Mouse (Mus musculus) erythroblast, adult 5-6 weeks (primary cell): Measurements from ENCODE around the gene Neu1. TPM values are rescaled to one million over a fixed set of nuclear protein-coding genes. Genes with fewer than 3 reads are reported as not detected.
"Not testable (repeated sequence)": the region's sequence is repeated elsewhere in the genome, so short reads cannot be mapped to it uniquely, and the experiment has no call there.

Source experiments
- ATAC-seq: replicated peaks from 2 replicates; pipeline ENCODE4 v1.8.0; 2016; ENCODE audit warnings: moderate number of reproducible peaks, mild to moderate bottlenecking, moderate TSS enrichment, inconsistent platforms; ENCODE audit not compliant: poor library complexity, low FRiP score, severe bottlenecking
- total RNA-seq, 2 experiments: library from RNA; stranded (forward) in 1 of 2; stranded (reverse) in 1 of 2; fragments of 150-400 nt in 1 of 2; fragments of 200-764, 138-1000 nt in 1 of 2; gene quantifications; 2 replicates each; pipeline versions ENCODE4 v1.2.3 to v1.2.4; 2015 to 2017; ENCODE audit warnings: low replicate concordance in 2 of 2

Neu1 gene
- total RNA-seq, 2 experiments from 2014 or later = 8.7 to 12.9 TPM

DNA sequence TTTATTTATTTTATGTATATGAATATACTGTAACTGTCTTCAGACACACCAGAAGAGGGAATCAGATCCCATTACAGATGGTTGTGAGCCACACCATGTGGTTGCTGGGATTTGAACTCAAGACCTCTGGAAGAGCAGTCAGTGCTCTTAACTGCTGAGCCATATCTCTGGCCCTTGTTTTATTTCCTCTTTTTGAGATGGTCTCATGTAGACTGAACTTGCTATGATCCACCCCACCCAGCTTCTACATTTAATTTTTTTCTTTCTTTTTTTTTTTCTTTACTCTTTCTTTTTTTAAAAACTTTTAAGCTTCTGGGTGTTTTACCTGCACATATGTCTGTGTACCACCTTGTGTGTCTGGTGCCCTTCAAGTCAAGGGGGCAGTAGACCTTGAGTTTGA lies 30.2 kb upstream of the Neu1 start:
- ATAC-seq = not testable (repeated sequence)

DNA sequence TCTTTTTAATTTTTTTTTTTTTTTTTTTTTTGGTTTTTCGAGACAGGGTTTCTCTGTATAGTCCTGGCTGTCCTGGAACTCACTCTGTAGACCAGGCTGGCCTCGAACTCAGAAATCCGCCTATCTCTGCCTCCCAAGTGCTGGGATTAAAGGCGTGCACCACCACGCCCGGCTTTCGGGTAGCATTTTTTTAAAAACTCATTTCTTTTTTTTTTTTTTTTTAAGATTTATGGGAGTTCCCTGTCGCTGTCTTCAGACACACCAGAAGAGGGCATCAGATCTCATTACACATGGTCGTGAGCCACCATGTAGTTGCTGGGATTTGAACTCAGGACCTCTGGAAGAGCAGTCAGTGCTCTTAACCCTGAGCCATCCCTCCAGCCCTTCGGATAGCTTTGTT lies 29.1 kb upstream of the Neu1 start:
- not testable (repeated sequence) for ATAC-seq

DNA sequence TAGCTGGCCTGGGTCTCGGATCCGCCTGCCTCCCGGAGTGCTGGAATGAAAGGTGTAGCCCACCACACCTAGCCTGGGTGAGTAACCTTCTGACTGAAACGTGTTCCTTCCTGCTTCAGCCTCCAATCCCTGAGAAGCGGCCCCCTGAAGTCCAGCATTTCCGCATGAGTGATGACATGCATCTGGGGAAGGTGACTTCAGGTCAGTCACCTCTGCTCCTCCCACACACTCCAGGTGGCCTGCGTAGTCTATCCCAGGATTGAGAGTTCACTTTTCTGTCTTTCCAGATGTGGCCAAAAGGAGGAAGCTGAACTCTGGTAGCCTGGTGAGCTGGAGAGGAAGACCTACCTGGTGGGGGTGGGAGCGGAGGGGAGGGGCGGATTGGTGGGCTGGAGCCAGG lies 28.2 kb upstream of the Neu1 start:
- no peak for ATAC-seq

DNA sequence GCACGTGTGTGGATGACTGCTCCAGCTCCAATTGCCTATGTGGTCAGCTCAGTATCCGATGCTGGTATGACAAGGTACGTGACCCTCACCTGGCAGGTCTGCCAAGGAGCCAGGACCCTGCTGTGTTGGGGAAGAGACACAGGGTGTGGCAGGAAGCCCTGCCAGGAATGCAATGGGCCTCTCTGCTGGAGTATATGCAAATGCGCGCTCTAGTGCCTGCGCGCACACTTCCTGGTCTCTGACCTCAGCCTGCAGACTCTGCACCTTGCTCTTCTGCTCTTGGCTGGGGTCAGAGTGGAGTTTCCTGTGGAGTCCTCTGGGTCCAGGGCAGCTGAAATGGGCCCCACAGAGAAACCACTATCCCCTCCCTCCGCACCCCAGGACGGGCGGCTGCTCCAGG lies 20.1 kb upstream of the Neu1 start:
- no peak for ATAC-seq

DNA sequence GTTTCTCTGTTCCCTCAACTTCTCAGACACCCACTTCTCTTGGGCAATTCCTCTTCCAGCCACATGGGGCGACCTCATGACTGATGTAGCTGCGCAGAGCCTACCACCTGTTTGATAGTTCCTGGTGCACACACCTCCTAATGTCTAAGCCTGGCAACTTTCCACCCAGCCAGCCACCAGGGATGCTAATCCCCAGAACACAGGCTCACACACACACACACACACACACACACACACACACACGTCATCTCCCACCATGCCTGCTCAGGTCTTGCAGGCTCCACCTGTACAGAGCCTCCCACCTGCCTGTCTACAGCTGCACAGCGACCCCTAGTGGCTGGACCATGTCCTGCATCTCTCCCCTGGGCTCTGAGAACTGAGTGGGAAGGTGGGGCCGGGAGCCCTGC lies 19.1 kb upstream of the Neu1 start:
- peak; percentile 83 for ATAC-seq

DNA sequence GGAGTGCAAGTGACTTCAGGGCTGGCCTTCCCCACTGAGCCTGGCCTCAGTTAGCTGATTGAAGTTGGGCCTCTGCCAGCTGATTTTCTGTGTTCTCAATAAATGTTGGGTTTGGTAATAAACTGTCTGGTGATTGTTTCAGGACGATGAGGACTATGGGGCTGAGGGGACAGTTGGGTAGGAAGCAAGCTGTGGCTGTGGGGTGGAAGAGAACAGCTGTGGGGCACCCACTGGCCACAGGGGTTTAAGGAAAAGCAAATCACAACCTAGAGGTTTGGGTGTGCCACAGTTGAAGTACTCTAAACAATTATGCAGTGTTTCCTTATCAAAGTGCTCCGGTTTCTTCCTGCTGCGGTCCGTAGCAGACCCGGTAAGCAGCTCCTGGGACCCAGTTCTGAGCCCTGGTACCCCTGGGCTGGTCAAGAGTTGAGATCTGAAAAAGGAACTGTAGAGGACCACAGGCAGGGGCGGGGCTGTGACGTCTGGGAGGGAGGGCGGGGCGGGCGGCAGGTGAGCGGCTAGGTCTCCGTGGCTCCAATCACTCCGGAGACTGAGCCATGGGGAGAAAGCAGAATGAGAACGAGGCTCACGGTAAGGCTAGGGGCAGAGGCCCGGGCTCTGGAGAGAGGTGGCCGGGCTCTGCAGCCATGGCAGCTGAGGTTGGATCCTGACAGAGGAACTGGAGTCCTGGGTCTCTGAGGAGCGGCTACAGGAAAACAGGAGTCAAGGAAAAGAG lies 17.0 kb upstream of the Neu1 start, which contains the start of gene Slc44a4:
Slc44a4 (plus strand) TSS at position 537 of the 736 bp plus-strand sequence.
- ATAC-seq = no peak

- no peak for ATAC-seq
Measured at GRCm38 (mm10) chr17:34915410-34915831, 15.6 kb upstream of the Neu1 start.

DNA sequence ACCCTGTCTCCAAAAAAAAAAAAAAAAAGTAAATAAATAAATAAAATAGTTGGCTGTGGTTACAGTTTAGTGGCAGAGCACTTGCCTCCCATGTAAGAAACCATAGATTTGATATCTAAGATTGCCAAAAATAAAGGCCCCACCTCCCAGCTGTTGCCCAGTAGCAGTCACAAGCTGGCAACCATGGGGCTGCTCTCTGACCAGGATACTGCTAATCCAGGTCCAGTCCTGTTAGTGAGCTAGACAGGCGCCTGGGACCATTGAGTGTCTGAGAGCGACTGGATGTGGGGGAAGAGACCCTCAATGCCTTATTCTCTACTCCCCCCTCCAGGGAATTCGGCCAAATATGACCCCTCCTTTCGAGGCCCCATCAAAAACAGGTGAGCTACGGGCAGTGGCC lies 14.7 kb upstream of the Neu1 start:
- no peak for ATAC-seq

- ATAC-seq = no peak
Measured at GRCm38 (mm10) chr17:34917188-34917587, 13.9 kb upstream of the Neu1 start.

GRCm38 (mm10) chr17:34922939-34923338 lies 8.1 kb upstream of the Neu1 start:
- no peak for ATAC-seq

GRCm38 (mm10) chr17:34924258-34924657 lies 6.8 kb upstream of the Neu1 start:
- no peak for ATAC-seq

DNA sequence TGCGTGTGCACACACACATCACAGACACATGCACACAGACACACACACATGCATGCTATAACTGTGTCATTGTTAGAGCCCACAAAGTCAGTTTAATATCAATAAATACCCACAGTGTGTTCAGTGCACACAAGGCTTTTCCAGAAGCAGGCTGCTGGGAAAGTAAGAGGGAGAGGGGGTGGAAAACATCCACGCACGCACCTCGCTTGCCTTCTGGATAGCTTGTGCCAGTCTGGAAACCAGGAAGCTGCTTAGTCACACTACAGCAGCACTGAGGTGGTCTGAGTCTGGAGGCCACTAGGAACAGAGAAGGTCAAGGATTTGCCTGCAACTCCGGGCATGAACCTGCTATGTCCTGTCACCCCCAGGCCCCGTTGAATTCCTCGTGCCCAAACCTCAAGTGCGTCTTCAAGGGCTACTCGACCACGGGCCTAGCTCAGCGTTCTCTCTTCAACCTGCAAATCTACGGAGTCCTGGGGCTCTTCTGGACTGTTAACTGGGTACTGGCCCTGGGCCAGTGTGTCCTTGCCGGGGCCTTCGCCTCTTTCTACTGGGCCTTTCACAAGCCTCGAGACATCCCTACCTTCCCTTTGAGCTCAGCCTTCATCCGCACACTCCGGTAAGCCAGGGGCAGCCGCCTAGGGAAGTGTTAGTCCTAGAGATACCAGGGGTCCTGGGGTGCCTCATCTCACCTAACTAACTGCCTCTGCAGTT lies 3.6 kb upstream of the Neu1 start:
- no peak for ATAC-seq

- ATAC-seq = no peak
Measured at GRCm38 (mm10) chr17:34928841-34929240, 2.2 kb upstream of the Neu1 start.

DNA sequence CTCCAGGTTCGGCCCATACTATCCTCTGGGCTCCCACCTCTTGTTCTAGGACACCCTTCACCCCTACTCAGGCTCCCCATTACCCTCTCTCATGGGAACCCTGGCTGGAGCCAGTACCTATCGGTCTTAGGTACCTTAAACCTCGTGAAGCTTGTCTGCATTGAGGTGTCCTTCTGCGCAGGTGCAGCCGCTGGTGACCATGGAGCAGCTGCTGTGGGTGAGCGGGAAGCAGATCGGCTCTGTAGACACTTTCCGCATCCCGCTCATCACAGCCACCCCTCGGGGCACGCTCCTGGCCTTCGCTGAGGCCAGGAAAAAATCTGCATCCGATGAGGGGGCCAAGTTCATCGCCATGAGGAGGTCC lies 664 bp downstream of the Neu1 start:
- ATAC-seq = no peak

DNA sequence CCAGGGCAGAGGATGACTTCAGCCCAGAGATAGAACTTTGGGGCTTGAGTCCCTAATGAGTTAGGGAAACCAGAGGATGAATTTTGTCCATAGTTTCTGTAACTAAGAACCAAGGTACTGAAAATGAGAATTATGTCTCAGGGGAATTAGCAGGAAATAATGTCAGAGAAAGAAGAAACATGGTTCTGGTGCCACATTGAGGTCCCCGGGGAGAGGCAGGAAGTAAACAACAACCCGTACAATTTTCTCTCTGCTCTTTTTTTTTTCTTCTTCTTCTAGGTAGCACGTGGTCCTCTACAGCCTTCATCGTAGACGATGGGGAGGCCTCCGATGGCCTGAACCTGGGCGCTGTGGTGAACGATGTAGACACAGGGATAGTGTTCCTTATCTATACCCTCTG lies 1.2 kb downstream of the Neu1 start:
- no peak for ATAC-seq

- ATAC-seq = no peak
Measured at GRCm38 (mm10) chr17:34934031-34934430, 3.0 kb downstream of the Neu1 start.

DNA sequence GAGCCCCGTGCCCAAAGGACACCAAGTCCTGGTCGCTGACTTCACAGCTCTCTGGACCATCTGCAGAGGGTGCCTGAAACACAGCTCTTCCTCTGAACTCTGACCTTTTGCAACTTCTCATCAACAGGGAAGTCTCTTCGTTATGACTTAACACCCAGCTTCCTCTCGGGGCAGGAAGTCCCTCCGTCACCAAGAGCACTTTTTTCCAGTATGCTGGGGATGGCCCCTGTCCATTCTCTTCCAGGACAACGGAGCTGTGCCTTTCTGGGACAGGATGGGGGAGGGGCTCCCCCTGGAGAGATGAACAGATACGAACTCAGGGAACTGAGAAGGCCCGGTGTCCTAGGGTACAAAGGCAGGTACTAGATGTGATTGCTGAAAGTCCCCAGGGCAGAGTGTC lies 3.8 kb downstream of the Neu1 start:
- no peak for ATAC-seq

DNA sequence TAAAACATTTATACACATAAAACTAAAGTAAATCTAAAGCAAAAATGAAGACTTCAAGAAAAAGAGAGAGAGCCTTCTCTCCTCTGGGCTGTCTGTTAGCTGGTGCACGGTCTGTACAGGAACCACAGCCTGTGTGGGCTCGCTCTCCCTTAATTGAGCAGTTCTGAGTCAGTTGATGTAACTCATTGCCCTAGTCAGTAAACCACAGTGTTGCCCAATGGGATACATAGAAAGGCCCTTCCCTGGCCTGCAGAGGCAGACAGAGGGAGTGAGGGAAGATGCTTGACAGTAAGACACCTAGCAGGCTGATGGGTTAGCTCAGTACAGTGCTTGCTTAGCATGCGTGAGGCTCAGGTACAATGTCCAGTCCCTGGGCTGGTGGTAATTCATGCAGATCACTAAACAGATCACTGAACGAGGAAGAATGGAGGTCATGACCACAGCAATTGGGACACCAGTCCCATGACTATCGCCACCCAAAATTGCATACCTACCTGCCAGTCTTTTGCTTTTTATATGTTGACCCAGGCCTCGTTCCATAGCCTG lies 7.0 kb downstream of the Neu1 start:
- ATAC-seq = no peak

DNA sequence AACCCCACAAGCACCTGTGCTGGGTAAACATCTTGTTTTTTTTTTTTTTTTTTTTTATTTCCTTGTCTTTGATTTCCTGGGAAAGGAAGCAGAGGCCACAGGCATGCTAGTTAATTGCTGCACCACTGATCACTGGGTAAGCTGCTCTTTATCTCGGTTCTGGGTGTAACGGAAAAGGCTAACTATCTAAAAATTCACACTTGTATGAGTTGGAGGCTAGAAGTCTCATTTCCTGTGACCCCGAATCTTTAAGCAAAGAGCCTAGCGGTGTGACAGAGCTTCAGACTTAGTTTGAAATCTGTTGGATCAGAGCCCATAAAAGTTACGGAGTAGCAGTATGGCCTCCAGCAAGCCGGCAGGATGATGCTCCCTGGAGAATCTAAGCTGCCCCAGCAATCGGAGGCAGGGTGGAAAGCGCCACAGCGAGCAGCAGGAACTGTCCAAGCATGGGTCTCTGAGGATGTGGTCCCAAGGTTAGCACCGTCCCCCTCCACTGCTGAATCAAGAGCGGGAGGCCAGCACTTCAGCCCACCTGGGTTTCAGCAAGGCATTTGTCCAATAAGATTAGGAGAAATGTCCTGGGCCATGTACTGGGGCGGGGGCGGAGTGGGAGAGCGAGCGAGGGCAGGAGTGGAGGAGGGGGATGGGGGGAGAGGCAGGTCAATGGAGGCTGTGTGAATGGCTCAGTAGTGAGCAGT lies 10.4 kb downstream of the Neu1 start:
- ATAC-seq = no peak

GRCm38 (mm10) chr17:34943128-34943815 lies 12.2 kb downstream of the Neu1 start:
- no peak for ATAC-seq
